Mouse (Mus musculus) left cerebral cortex, adult 11 months (tissue): Measurements from ENCODE around the gene Vps16.
A peak's percentile ranks its signal among the peaks of the same experiment; 100 is the strongest.

Experiments
- DNase-seq: peaks from one replicate; pipeline ENCODE4 v3.0.0; 2022; ENCODE audit warnings: low spot score

The Vps16 gene

DNA sequence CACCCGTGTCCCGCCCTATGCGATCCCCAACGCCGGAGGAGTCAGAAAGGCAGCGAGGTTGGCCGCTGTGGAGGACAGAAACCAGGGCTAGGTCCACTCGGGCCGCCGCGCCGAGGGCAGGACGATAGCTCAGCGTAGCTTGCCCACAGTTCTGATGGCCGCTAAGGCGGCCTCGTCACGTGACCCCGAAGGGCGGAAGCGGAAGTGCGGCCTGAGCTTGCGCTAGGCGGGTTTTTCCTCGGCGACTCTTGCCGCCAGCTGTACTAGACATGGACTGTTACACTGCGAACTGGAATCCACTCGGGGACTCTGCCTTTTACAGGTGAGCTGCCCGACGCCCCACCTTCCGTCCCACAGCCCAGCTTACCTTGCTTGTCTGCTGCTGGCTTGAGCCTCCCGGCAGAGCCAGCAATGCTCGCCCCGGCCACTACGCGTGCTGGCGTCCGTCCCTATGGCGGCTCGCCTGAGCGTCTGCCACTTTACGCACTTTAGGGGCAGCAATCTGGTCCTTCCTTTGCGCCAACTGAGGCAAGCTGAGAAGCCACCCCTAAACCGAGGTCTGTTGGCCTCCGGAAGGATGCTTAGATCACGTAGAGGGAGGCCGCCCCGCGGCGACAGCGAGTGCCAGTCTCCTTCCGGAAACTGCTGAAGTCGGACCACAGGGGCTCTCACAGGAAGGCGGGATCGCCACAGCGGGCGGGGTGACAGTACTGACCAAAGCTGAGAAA is at the start of gene Vps16, which contains the start of gene Pced1a:
Vps16 (plus strand) TSS at position 214 of the 728 bp plus-strand sequence.
Pced1a (minus strand) TSS at position 576 of the 728 bp plus-strand sequence.
- DNase-seq, result peak; percentile 89

DNA sequence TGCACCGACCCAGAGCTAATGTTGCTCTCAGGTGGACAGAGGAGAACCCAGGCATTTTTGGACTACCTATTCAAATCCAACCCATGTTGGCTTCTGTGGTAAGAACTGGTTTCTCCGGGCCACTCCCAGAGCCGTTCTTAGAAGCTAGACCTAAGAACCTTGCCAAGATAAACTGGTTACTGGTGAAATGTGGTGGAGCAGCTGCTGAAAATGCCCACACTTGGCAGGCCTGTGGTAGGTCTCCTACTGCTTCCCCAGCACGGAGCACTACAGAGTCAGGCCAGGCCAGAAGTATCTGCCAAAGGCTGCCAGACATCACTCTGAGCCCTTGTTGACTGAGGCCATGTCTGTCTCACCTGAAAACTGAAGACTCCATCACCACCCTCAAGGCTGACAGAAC is 49.2 kb upstream of the Vps16 start:
- no peak for DNase-seq

DNA sequence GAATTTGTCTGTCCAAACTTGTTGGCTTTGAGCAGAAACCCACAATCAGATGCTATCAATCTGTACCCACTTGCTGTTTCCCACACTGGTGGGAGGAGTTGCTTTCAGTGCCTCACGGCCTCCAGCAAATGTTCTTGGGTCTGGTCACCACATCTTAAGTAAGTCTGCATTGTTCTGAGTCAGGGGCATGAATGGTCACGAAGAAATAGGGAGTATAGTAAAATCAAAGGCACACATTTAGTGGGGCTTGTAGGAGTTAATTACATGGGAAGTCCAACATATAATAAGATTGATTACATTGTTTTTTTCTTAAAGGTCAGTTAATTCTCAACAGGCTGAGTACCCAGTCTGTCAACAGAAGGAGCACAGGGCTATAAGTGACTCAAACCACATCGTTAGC is 40.9 kb upstream of the Vps16 start:
- DNase-seq, result no peak

DNA sequence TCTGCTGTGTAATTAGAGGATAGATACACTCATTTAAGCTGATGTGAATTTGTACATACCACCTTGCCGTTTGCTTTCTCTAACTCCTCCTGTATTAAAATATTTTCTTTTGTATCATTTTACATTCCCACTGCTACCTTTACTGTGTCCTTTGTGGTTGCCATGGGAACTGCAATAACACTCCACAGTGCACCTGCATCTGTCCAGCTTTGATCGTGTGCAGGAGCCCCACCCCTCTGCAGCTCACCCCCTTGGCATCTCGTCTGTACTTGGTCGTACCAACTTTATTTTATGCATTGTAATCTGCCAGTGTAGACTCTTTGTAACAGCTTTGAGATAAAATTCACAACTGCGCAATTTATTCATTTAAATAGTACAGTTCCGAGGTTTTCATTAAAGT is 40.2 kb upstream of the Vps16 start:
- DNase-seq, result no peak

DNA sequence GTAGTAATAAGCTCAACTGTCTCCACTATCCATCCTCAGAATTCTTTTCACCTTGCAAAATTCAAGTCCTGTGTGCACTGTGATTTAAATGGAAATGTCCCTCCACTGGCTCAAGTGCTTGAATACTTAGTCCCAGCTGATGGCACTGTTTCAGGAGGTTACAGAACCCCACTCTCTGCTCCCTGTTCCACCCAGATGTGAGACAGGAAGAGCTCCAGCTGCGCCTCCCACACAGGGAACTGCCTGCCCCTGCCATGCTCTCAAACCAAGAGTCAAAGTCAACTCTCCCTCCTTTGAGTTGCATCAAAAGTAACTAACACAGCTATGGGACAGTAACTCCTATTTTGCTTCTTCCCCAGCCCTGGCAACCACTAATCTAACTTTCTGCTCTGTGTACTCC is 37.9 kb upstream of the Vps16 start:
- no peak for DNase-seq

DNA sequence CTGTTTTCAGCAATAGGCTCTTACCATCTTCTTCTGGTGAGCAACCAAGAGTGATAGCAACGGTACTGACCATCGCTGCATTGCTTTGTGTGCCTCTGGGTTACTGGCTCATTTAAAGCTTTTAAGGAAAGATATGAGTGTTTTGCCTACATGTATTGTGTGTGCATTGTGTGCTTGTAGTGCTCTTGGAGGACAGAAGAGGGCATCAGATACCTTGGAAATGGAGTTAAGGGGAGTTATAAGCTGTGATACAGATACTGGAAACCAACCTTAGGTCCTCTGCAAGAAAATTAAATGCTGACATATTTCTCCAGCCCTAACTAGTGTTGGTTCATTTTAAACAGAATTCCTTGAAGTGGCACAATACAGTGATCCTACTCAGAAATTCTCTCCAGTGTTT is 35.3 kb upstream of the Vps16 start:
- no peak for DNase-seq

DNA sequence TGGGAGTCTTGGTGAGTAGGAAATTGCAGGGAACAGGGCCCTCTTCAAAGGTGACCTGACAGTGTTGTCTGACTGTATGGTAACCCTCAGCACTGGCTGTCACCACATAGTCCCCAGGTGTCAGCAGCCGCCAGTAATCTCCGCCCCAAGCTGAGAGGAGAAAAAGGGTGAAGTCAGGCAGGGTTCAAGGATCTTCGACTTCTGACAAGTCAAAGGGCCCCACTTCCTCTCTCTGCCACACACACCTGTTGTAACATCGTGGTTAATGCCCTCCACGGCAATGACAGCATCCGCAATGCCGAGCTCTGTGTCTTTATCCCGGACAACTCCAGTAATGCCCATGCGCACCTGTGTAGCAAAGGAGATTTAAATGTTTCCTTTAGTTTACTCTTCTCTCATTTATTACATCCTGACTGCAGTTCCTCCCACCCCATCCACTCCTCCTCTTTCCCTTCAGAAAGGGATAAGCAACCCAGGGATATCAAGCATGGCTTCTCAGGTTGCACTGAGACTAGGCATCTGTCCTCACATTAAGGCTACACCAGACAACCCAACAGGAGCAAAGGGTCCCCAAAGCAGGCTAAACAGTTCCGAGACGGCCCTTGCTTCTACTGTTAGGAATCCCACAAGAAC is 33.0 kb upstream of the Vps16 start:
- no peak for DNase-seq

DNA sequence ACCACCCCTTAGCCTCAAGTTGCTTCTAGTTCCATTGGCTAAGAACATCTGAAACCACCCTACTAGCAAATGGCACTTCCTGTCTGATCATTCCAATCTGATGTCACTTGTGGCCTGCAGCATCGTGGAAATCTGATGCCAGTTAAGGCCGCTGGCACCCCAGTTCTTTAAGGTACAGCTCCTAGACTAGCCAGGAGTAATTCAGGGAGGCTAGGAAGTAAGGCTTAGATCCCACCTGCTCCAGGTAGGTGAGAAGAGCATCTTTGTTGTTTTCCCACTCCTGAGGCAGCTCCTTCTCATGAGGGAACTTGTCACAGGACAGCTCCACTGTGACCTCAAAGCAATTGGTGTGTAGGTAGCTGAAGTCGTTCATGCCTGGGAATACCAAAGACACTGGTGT is 31.3 kb upstream of the Vps16 start:
- no peak for DNase-seq

DNA sequence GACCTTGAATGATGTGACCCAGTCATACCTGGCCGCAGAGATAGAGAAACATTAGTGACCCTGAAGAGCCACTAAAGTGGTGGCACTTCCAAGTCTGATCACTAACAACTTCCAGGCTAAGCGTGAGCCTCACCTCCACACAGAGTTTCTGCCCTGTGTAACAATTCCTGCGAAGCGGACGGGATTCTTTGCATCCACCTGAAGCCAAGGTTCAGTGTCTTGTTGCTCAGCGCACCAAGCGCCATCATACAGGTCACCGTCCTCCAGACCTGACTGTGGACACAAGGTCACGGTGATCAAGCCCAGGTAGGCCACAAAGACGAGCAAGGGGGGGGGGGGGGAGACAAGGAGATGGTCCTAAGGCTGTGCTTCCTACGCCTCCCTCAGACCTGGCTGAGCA is 28.4 kb upstream of the Vps16 start:
- DNase-seq, result no peak

DNA sequence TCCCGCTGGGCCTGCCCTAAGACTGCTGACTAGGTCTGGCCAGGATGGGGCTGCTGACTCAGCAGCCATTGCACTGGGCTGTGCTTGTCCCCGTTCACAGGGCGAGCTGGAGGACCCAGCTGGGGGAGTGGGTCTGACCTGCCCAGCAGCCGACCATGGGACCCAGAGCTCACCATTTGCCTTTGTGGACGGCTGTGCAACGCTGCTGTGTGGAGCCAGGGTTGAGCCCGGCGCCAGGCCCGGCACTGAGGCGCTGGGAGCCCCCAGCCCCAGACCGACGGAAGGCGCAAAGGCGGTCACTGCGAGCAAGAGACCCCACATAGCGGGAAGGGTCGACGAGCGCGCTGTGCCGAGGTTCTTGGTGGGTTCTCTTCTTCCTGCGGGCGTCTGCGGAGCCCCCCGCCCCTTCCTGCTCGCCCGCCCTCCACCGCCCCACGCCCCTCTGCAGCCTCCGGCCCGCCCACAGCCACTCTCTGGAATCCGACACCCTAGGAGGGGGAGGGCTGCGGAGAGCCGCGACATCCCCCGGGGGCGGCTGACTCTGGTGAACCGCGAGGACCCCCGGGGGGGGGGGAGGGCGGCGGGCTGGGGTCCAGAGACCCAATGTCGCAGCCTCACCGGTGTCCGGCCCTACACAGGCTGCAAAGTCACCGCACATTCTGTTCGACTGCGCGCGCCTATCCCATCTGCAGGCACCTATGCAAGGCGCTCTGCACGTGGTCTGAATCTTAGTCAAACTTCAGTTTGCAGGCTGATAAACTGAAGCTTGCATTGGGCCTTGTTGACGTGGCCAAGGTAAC is 26.8 kb upstream of the Vps16 start, which contains the start of gene Cpxm1:
Cpxm1 (minus strand) TSS at position 389 of the 800 bp plus-strand sequence.
- no peak for DNase-seq

DNA sequence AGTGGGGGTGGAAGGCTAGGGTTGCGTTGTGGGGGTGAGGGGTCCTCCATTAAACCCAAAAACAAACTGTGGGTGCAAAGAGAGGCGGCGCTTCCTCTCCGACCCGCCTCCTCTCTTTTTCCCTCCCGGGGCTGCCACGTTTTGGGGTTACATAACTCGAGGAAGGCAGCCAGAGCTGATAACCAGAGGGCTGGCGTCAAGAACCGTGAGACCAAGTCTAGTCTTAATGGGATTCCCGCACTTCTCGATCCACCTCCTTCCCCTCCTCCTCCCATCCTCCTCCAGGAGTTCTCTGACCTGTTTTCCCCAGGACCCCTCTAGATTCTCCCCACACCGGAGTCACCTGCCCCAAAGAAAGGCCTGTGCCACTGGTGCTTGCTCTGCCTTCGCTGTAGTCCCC is 26.0 kb upstream of the Vps16 start:
- no peak for DNase-seq

DNA sequence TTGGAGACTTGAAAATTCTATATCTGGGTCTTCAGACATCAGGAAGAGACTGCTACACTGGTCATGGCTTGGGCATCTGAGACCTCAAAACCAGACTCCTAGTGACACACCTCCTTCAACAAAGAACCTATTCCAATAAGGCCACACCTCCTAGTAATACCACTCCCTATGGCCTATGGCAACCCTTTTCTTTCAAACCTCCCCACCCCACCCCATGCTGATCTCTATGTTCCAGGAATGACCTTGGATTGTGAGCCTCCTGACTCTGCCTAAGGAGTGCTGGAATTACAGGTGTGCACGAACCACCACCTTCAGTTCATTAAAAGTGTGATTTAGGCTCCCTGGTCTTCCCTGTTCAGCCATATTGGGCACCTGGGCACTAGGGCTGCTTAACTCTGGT is 24.1 kb upstream of the Vps16 start:
- DNase-seq, result no peak

DNA sequence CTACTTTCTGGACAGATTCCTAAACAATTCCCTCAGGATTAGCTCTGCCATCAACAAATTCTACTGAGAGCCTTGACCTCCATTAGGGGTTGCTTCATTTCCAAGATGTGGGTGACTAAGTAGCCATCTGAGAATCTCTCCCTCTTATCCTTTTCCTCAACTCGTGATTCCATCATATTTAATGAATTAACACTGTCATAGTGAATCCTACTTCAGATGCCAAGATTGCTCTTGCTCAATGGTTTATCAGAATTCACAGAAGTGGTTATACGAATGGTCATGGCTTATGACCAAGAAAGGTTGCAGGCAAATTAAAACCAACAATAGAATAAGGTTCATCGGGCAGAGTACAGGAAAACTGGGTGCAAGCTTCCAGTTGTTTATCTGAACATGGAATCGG is 22.2 kb upstream of the Vps16 start:
- DNase-seq, result no peak

DNA sequence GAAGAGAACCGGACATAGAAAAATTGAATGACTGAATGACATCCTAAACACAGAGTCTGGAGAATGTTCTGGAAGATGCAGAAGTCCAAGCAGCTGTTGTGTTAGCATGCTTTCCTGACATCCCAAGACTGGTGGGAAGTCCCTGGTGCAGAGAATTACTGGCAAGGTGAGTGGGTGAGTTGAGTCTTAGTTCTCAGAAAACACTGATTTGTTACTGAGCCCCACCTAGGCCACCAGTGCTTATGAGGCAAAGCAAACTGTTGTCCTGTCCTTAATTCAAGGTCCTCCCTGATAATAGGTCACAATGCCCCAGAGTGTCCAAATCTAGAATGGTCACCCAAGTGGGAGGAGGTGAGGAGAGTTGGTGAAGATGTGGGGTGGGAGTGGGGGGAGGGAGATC is 19.2 kb upstream of the Vps16 start, which contains the start of the genes Gm28372 and 1700020A23Rik:
Gm28372 (plus strand) TSS at position 301 of the 400 bp plus-strand sequence.
1700020A23Rik (plus strand) TSS at position 321 of the 400 bp plus-strand sequence.
- DNase-seq, result no peak

DNA sequence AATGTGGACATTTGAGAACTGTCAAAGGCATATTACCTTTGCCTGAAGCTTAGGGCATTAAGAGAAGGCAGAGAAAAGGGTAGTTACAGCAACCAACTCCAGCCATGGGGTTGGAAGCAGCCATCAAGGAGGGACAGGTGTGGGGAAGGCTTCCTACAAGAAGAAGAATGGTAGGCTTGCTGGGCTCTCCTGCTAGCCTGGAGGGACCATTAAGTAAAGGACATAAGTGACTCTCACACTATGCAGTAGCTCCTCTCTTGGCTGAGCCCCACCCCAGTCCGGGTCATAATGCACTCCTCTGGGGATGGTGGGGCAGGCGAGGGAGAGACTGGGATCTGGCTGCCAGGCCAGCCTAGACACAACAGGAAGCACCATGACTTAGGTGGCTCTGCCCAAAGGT is 18.0 kb upstream of the Vps16 start, which contains the start of gene Tmem239:
Tmem239 (plus strand) TSS at position 301 of the 400 bp plus-strand sequence.
- no peak for DNase-seq

DNA sequence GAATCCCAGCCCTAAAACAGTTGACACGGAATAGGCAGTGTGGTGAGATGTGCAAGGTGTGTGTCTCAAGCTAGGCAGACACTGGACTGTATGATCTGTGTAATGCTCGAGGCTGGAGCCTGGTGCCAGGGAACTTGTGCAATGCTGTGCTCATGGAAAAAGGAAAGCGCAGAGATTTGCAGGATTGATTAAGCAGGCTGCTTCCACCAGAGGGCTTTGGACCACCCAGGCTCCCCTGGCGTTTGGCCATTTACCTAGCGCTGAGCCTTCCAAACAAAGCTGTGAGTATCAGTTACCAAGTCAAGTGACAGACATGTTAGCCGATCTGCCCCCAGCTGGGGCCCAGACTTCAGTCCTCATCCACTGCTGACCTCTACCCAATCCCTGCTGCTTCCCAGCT is 15.9 kb upstream of the Vps16 start:
- DNase-seq, result no peak

DNA sequence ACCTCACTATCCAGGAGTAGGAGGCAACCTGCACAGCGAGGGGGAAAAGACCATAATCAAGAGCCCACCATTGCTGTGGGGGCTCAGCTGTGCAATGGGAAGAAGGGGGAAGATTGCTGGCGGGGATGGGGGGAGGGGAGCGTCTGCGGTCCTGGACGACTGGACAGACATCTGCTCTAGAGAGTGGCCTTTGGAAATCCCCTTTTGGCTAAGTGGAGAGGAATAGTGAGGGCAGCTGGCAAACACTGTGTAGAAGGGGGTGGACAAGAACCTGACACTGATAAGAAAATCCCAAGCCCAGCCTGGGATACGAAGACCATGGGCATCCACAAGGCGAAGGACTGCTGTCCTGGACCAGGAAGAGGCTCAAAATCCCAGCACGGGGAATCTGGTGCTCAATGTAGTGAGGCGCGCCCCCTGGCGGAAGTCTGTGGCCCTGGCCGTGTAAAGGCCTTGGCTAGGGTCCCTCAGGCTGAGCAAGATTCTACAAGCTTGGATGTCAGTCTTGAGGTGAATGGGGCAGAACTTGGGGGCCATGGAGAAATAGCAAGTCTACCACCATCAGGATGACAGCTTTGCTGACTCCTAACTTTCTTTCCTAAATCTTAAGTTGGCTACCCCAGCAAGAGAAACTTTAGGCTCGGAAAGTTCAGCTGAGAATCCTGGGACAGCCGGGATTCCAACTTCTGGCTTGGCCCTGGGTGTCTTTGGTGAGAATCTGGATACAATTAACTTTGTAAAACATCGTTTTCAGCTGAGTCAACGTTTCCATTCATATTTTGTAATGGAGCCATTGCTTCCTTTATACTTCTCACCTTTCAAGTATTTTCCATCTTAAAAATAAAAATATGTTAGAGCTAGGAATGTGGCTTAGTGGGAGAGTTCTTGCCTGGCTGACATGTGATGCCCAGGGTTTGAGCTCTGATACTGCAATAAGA is 12.3 kb upstream of the Vps16 start:
- DNase-seq, result peak; percentile 63

DNA sequence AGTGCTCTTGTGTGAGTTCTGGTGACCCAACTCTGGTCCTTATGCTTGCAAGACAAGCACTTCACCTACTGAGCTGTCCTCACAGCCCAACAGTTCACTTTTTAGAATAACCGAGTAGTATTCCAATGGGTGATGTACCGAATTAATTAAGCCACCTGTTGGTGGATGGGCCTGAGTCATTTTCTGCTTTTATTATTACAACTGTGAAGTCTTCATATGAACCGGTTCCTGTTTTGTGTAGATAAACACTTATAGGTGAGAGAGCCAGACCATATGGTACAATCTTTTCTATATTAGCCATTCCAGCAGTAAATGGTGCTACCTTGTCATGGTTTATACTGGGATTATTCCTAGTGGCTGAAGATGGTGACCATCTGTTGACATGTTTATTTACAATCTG is 11.4 kb upstream of the Vps16 start:
- no peak for DNase-seq

DNA sequence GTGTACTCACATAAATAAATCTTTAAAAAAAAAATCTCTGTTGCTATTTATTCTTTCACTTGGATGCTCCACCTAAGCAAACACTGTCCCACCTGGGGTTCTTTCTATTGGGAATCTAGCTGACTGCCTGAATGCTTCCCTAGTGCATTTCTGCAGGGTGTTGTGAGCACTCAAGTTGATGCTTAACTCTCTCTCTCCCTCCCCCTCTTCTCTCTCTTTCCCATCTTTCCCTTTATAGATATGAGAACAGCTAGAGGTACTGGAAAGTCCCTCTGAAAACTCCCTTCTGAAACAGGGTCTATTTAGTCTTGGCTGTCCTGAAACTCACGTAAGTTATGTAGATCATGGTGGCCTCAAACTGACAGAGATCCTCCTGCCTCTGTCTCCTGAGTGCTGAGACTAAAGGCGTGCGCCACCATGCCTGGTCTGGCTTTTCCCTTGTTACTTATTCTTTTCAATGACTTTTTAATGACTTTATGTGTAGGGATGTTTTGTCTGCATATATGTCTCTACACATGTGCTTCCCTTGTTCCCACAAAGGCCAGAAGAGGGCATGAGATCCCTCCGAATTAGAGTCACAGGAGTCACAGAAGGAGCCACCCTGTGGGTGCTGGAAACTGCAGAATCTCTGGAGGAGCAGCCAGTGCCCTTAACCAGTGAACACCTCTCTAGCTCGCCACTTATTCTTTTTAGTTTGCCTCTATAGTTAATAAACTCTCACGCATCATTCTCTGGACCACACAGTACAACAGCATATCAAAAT is 9.9 kb upstream of the Vps16 start:
- no peak for DNase-seq

DNA sequence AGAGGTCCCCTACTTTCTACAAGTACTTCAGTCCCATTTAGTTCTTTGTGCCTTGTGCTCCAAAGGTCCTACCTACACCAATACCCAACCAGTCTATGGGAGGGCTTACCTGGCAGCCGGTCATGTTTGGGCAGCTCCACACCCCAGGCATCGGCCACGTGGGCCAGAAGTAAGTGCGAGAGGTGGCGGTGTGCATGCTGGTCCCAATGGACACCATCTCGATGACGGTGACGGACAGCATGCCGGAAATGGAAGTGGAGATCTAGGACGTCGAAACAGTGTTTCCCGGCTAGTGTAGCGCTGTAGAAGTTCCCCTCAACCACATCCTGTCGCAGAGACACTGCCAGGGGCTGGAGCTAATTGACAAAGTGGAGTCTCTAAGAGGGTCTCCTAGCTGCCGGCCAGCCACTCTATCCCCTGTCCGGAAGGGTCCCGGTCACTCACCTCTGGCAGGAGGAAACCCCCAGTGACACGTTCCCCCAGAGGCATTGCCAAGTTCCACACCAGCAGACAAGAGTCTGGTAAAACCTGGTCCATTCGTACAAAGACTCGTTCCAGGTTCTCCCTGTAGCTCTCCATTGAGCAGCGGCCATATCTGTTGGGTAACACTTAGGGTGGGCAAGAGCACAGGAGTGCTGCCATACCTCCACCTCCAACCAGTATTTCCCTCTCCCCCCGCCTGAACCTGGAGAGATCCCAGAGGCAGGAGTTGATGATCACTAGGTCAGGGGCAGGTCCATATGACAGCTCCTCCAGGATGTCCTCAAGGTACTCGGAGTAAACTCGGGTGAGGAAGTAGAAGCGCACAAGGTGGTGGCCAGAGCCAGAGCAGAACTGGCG is 2.1 kb upstream of the Vps16 start:
- no peak for DNase-seq
